Mouse (Mus musculus) liver, adult 2 months (tissue): ENCODE data around the gene Gpi1.

Experiments
- CTCF ChIP-seq: fragments of 200-500 bp; IDR thresholded peaks from 2 replicates; pipeline ENCODE4 v1.5.1; 2011; ENCODE audit warnings: low read depth, low read length, control low read depth
- POLR2A ChIP-seq: fragments of 200-500 bp; IDR thresholded peaks from 2 replicates; pipeline ENCODE4 v1.6.1; 2011; ENCODE audit warnings: low read length, control low read depth; ENCODE audit not compliant: insufficient read depth; ENCODE audit errors: extremely low read depth

DNA sequence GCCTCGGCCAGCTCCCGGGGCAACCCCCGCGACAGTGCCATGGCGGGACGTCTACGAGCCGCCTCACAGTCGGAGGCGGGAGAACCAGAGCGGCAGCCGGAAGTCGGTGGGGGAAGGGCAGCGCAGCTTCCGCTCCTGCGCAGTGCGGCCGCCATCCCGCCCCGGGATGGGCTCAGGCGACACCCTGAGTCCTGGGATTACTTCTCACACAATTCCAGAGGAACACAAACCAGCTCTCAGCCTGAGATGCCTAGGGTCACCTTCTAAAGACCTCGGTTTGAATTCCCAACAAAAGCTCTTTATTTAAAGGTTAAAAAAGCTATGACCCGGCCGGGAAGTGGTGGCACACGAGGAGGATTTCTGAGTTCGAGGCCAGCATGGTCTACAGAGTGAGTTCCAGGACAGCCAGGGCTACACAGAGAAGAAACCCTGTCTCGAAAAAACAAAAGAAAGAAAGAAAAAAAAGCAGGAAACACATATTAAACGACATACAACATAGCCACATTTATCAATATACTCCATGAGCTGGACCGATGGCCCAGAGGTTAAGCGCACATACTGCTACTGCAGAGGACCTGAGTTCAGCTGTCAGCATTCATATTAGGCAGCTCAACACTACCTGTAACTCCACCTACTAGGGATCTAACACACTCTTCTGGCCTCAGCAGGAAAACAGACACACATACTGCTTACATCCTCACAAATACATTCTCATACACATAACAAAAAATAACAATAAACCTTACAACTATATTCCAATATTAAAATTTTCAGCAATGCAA lies 61.5 kb downstream of the Gpi1 start:
- TF ChIP-seq POLR2A (peak; percentile 71), CTCF (no peak)
